Mouse (Mus musculus) intestine, postnatal 0 days (tissue): ENCODE measurements at regions not wholly inside any gene's neighbourhood (a gene's known extent, or its start where the extent isn't known, plus 50 kb on each side); places are given as distances from the start of the nearest gene placed in this dataset.

Source experiments
- ATAC-seq: fragments of 200-750 bp; cut with Nextera tagmentation; 2 replicates; pipeline ENCODE4 v1.8.0; 2017; ENCODE audit warnings: mild to moderate bottlenecking, moderate TSS enrichment, moderate library complexity
- H3K27ac ChIP-seq: fragments of 300-500 bp; sonication (generic); 2 replicates; pipeline ENCODE4 v1.5.1; 2014; ENCODE audit warnings: mild to moderate bottlenecking, low read depth, low read length, moderate library complexity
- H3K27me3 ChIP-seq: fragments of 300-500 bp; sonication (generic); replicated peaks from 2 replicates; pipeline ENCODE4 v1.6.1; 2014; ENCODE audit warnings: low read length, mixed read lengths; ENCODE audit not compliant: control insufficient read depth, insufficient read depth
- H3K36me3 ChIP-seq: fragments of 300-500 bp; sonication (generic); 2 replicates; pipeline ENCODE4 v1.6.1; 2014; ENCODE audit warnings: mild to moderate bottlenecking, moderate library complexity; ENCODE audit not compliant: control insufficient read depth, insufficient read depth
- H3K4me1 ChIP-seq: fragments of 300-500 bp; sonication (generic); replicated peaks from 2 replicates; pipeline ENCODE4 v1.6.1; 2014; ENCODE audit warnings: antibody characterized with exemption, low read length, mixed read lengths; ENCODE audit not compliant: control insufficient read depth, insufficient read depth
- H3K4me2 ChIP-seq: fragments of 300-500 bp; sonication (generic); replicated peaks from 2 replicates; pipeline ENCODE4 v1.6.1; 2014; ENCODE audit warnings: low read depth, mild to moderate bottlenecking, moderate library complexity
- H3K4me3 ChIP-seq: fragments of 300-500 bp; sonication (generic); 2 replicates; pipeline ENCODE4 v1.5.1; 2014; ENCODE audit warnings: low read depth, low read length
- H3K9ac ChIP-seq: fragments of 300-500 bp; sonication (generic); 2 replicates; pipeline ENCODE4 v1.6.1; 2014; ENCODE audit warnings: mild to moderate bottlenecking, low read depth, low read length
- H3K9me3 ChIP-seq: fragments of 300-500 bp; sonication (generic); 2 replicates; pipeline ENCODE4 v1.6.1; 2016; ENCODE audit warnings: mixed run types; ENCODE audit not compliant: control insufficient read depth
- CTCF ChIP-seq: sonication (generic); IDR thresholded peaks from 2 replicates; pipeline ENCODE4 v1.5.1; 2016; ENCODE audit warnings: low read depth, mild to moderate bottlenecking, control low read depth, antibody characterized with exemption, moderate library complexity
- WGBS: fragments of 180-500 bp; shearing (Covaris S2); extraction: QIAGEN DNeasy Blood & Tissue Kit; methylation state at CpG from one replicate; pipeline ENCODE4 v1.1.7; 2014; 5-methylcytosine and 5-hydroxymethylcytosine counted together

DNA sequence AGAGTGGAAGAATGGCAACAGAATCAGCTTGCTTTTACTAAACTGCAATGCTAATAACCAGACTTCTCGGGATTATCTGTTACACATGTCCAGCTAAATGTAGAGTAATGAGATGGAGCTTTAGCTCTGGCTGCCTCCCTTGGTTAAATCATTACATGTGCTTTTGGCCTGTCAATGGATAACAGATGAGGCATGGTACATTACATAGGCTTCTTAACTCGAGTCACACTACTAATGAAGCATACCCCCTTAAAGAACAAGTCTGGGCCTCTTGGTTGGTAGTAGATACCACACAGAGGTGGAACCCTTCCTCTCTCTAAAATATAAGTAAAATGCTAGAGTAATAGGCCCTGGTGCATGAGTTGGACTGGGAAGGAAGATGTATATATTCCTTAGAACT, 1572.9 kb downstream of the Efnb2 start:
- Histone ChIP-seq H3K4me1 (no peaks in the 10 kb centered on the region), H3K4me2 (no peak overlapping the region), H3K27me3 (no peaks in the 10 kb centered on the region), H3K36me3 (no peaks in the 10 kb centered on the region), H3K9me3 (no peaks in the 10 kb centered on the region), H3K4me3 (no peak overlapping the region), H3K27ac (no peak overlapping the region), H3K9ac (no peak overlapping the region)
- no peak for ATAC-seq
- 62% methylated on average over 2 of the region's 2 CpGs for WGBS
- TF ChIP-seq CTCF: no peak

DNA sequence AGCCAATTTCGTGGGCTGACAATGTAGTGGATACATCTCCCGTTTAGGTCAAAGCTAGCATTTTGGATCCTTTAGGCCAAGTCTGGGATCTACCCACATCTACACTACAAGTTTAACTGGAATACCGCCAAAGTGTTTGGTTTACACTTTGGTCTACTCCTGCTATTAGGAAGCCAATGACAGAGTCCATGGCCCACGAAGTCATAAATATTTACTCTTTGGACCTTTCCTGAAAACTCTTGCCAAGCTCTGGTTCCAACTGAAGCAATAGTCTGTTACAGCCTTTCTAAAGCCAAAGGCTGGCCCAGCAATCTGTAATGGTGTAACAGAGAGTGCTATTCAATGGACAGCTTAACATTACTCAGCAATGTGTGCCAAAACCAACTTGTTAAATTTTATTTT, 1600.8 kb downstream of the Efnb2 start:
- no peaks in the 10 kb centered on the region for H3K4me1 ChIP-seq
- ATAC-seq: no peak
- H3K9ac ChIP-seq: no peak overlapping the region
- no peak overlapping the region for H3K4me2 ChIP-seq
- no peaks in the 10 kb centered on the region for H3K9me3 ChIP-seq
- H3K27ac ChIP-seq: no peak overlapping the region
- no peaks in the 10 kb centered on the region for H3K36me3 ChIP-seq
- no peak for TF ChIP-seq CTCF
- H3K4me3 ChIP-seq: no peak overlapping the region
- H3K27me3 ChIP-seq: no peaks in the 10 kb centered on the region
- WGBS: 45% methylated on average over 4 of the region's 4 CpGs

DNA sequence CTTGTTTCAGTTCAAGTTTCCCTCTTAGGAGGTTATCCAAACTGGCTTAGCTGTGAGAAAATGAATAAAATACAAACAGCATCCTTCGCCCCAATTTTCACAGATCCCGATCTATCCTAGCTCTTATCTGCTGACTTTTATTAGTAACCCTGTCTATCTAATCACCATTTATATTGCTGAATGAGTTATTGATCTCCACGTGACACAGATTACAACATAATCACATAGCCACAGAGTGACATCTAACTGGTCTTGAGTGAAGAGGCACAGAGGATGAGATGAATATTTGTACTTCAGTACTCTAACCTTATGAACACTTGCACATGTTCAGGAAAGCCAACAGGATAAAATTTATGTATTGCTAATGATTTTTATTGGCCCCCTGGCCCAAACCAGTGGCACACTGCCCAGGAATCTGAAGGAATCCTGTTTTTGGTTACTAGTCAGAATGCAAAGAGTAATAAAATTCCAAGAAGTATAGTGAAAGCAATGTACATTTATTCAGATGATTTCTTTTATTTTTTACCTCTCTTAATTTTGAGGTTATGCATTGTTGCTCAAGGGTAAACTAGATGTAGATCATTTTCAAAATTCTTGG, 1634.7 kb downstream of the Efnb2 start:
- H3K36me3 ChIP-seq: no peaks in the 10 kb centered on the region
- H3K4me3 ChIP-seq: no peak overlapping the region
- TF ChIP-seq CTCF: no peak
- H3K27ac ChIP-seq: no peak overlapping the region
- no peaks in the 10 kb centered on the region for H3K9me3 ChIP-seq
- H3K27me3 ChIP-seq: no peaks in the 10 kb centered on the region
- H3K4me1 ChIP-seq: no peaks in the 10 kb centered on the region
- H3K9ac ChIP-seq: no peak overlapping the region
- no peak overlapping the region for H3K4me2 ChIP-seq
- WGBS: 41% methylated on average over 3 of the region's 3 CpGs
- no peak for ATAC-seq

DNA sequence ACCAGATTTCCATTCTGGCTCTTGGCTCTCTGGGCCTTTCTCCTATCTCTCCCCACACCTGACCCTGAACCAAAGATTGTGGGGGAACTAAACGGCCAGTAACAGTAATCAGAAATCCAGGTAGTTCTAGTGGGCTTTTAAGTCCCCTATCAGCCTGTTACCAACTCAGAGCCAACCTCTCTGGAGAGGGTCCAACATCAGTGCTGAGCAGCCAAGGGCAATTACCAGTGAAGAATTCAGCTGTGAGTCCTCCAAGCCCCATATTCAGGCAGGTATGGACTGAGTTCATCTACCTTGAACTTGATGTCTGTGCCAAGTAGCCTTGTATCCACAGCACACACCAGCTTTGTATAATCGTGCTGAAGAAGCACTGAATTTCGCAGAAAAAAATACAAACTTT, 1636.7 kb downstream of the Efnb2 start:
- H3K4me1 ChIP-seq: no peaks in the 10 kb centered on the region
- 82% methylated on average over 3 of the region's 3 CpGs for WGBS
- H3K9me3 ChIP-seq: no peaks in the 10 kb centered on the region
- no peaks in the 10 kb centered on the region for H3K27me3 ChIP-seq
- H3K27ac ChIP-seq: no peak overlapping the region
- no peak overlapping the region for H3K4me3 ChIP-seq
- no peak for TF ChIP-seq CTCF
- no peak for ATAC-seq
- no peak overlapping the region for H3K9ac ChIP-seq
- H3K36me3 ChIP-seq: no peaks in the 10 kb centered on the region
- H3K4me2 ChIP-seq: no peak overlapping the region

DNA sequence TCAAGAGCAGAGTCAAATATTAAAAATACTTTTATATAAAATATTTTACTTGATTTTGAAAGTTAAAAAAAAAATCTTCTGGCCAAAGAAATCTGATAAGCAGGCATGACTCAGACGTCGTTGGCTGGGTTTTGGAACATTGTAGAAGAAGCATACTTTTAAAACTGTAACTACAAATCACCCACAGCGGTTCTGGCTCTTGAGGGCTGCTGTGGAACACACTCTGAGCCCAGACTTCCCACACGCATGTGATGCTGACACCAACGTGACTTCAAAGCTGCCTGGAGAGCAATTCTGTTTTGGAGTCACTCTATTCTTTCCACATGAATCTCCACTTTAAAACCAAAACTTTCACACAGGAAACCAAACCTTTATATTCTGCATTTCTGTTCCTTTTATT, 1649.2 kb downstream of the Efnb2 start:
- Histone ChIP-seq H3K36me3 (no peaks in the 10 kb centered on the region), H3K27me3 (no peaks in the 10 kb centered on the region), H3K9ac (no peak overlapping the region), H3K4me1 (no peaks in the 10 kb centered on the region), H3K4me2 (no peak overlapping the region), H3K9me3 (no peaks in the 10 kb centered on the region), H3K27ac (no peak overlapping the region), H3K4me3 (no peak overlapping the region)
- ATAC-seq: no peak
- no peak for TF ChIP-seq CTCF
- WGBS: 65% methylated on average over 5 of the region's 5 CpGs

DNA sequence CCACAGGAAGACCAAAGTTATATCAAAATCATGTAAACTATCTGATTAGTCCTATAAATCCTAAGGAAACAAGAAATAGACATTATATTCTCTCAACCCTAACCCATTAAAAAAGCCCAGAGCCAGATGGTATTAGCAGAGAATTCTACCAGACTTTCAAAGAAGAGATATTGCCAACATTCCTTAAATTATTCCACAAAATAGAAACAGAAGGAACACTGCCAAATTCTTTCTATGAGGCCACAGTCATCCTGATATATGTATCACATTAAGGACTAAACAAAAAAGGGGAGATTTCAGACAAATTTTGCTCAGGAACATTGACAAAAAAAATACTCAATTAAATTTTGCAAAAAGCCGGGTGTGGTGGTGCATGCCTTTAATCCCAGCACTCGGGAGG, 1669.5 kb downstream of the Efnb2 start:
- Histone ChIP-seq H3K9me3 (no peaks in the 10 kb centered on the region), H3K27ac (no peak overlapping the region), H3K27me3 (no peaks in the 10 kb centered on the region), H3K36me3 (no peaks in the 10 kb centered on the region), H3K9ac (no peak overlapping the region), H3K4me3 (no peak overlapping the region), H3K4me1 (no peaks in the 10 kb centered on the region), H3K4me2 (no peak overlapping the region)
- 74% methylated on average over 2 of the region's 2 CpGs for WGBS
- no peak for ATAC-seq
- TF ChIP-seq CTCF: no peak
